Mouse (Mus musculus) CH12.LX (cell line): ENCODE data around the gene Tbc1d2.
"Not testable (repeated sequence)": the region's sequence is repeated elsewhere in the genome, so short reads cannot be mapped to it uniquely, and the experiment has no call there.

Experiments used
- BHLHE40 ChIP-seq: IDR thresholded peaks from 2 replicates; pipeline ENCODE4 v1.6.1; 2011; ENCODE audit warnings: mild to moderate bottlenecking, low read depth, low read length, improper control_type of control experiment
- CHD1 ChIP-seq: IDR thresholded peaks from 2 replicates; pipeline ENCODE4 v1.6.1; 2012; ENCODE audit warnings: low read depth, low read length, improper control_type of control experiment, inconsistent platforms
- CTCF ChIP-seq, 2 experiments: IDR thresholded peaks in 1 of 2; conservative IDR thresholded peaks in 1 of 2; 2 replicates each; pipeline ENCODE4 v1.5.1; 2011 to 2012; ENCODE audit warnings: low read depth in 2 of 2, low read length in 2 of 2, improper control_type of control experiment in 1 of 2, inconsistent platforms in 1 of 2, mild to moderate bottlenecking in 1 of 2, moderate library complexity in 1 of 2
- EP300 ChIP-seq: IDR thresholded peaks from 2 replicates; pipeline ENCODE4 v1.6.1; 2011; ENCODE audit warnings: low read length, improper control_type of control experiment
- MAX ChIP-seq: IDR thresholded peaks from 2 replicates; pipeline ENCODE4 v1.6.1; 2011; ENCODE audit warnings: low read length, improper control_type of control experiment
- MEF2A ChIP-seq: IDR thresholded peaks from 2 replicates; pipeline ENCODE4 v1.6.1; 2014; ENCODE audit warnings: low read depth, mild to moderate bottlenecking, inconsistent platforms, low read length, improper control_type of control experiment, borderline replicate concordance
- NRF1 ChIP-seq: IDR thresholded peaks from 2 replicates; pipeline ENCODE4 v1.6.1; 2014; ENCODE audit warnings: low read depth, mild to moderate bottlenecking, inconsistent platforms, low read length, improper control_type of control experiment, moderate library complexity
- POLR2A ChIP-seq: IDR thresholded peaks from 2 replicates; pipeline ENCODE4 v1.6.1; 2011; ENCODE audit warnings: low read depth, mild to moderate bottlenecking, improper control_type of control experiment, low read length
- SIN3A ChIP-seq: IDR thresholded peaks from 2 replicates; pipeline ENCODE4 v1.6.1; 2012; ENCODE audit warnings: low read length, improper control_type of control experiment, inconsistent platforms
- UBTF ChIP-seq: IDR thresholded peaks from 2 replicates; pipeline ENCODE4 v1.6.1; 2012; ENCODE audit warnings: low read depth, mild to moderate bottlenecking, inconsistent platforms, low read length, improper control_type of control experiment, moderate library complexity
- USF1 ChIP-seq: IDR thresholded peaks from 2 replicates; pipeline ENCODE4 v1.6.1; 2014; ENCODE audit warnings: low read depth, mild to moderate bottlenecking, inconsistent platforms, low read length, improper control_type of control experiment
- ZNF384 ChIP-seq: IDR thresholded peaks from 2 replicates; pipeline ENCODE4 v1.6.1; 2012; ENCODE audit warnings: low read depth, low read length, improper control_type of control experiment, inconsistent platforms

GRCm38 (mm10) chr4:46584084-46584483, 65.9 kb downstream of the Tbc1d2 start:
- not testable (repeated sequence) for TF ChIP-seq POLR2A; CHD1; BHLHE40; MAX; USF1; NRF1; CTCF (conservative IDR thresholded peaks at IDR 0.05 in 1 of 2, IDR thresholded peaks at IDR 0.05 in 1 of 2; ENCODE audit: low read depth in 2 of 2, low read length in 2 of 2); ZNF384; UBTF; EP300; MEF2A; SIN3A
